In the genomic region with DNA sequence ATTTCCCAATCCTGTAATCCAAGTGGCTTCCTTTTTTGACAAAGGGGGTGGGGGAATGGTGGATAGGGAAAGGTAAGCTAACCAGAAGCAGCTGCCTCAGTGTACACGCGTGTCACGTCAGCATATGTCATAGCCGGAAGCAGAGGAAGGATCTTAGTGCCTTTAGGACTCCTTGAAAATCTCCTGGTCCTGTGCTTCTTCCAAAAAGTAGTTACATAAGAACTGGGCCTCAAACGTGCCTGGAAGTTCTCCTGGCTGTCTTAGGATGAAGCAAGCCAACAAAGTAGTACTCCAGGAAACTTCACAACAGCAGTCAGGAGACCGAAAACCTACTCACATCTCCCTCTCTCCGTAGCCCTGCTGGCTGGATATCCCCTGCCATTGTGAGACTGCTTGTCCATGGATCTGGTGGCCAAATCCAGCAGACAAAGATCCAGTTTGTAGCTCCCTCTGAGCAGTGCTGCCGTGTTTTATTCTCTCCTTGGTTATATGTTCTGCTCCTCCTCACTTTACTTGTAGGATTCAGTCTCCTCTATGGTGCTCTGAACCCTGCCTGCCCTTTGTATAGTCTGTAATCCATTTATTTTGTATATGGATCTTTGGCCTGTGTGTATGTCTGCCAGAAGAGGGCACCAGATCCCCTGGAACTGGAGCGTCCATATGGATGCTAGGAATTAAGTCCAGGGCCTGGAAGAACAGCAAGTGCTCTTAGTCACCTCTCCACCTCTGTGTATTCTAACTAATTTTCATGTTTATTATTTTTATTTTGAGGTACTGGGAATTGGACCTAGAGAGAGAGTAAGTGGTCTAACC, we compare ENCODE assay signal across 9 mouse cellular contexts. TPM values are rescaled to one million over a fixed set of nuclear protein-coding genes. Genes with fewer than 3 reads are reported as not detected.
A peak's percentile ranks its signal among the peaks of the same experiment; 100 is the strongest.
DNase-seq lines count a peak whose midpoint lies in the region; ATAC-seq lines count a peak whose summit lies in the region.
"Had no signal": no experiment of that assay in that cellular context is flagged by ENCODE, and none has a peak within 500 bp of the region (broad histone marks: within the 10 kb centered on the region; RNA-seq: fewer than 3 reads in every experiment).

No protein-coding gene starts in this region.

- peak; percentile 84 for ATAC-seq in hindbrain, embryonic 14.5 days (ENCODE audit: low FRiP score)
- peak; percentile 51; the same call in 1 of the 2 replicates for ATAC-seq in midbrain, embryonic 14.5 days (ENCODE audit: low FRiP score, low TSS enrichment)
- ATAC-seq in CD4-positive, CD25-positive, alpha-beta regulatory T cell, adult 4 months: no peak

- no peak overlapping the region for H3K9ac ChIP-seq in hindbrain, embryonic 14.5 days
- no peak overlapping the region for H3K9ac ChIP-seq in midbrain, embryonic 14.5 days (replicated peaks; ENCODE audit: low read length)
- H3K9ac ChIP-seq: heart, embryonic 13.5 days had no signal

- intact Hi-C loops in left cerebral cortex, postnatal 4 days (cut with DNase I): no loop called here

- H3K27ac ChIP-seq in hindbrain, embryonic 14.5 days: no peak overlapping the region
- no peak overlapping the region for H3K27ac ChIP-seq in midbrain, embryonic 14.5 days (replicated peaks; ENCODE audit: low read depth, low read length)
- H3K27ac ChIP-seq: heart, embryonic 13.5 days had no signal

- no peaks in the 10 kb centered on the region for H3K4me1 ChIP-seq in hindbrain, embryonic 14.5 days (replicated peaks; ENCODE audit: control insufficient read depth, insufficient read depth, low read length)
- no peaks in the 10 kb centered on the region for H3K4me1 ChIP-seq in midbrain, embryonic 14.5 days (ENCODE audit: control insufficient read depth, insufficient read depth, low read length)
- H3K4me1 ChIP-seq: heart, embryonic 13.5 days had no signal

- H3K27me3 ChIP-seq in hindbrain, embryonic 14.5 days (ENCODE audit: control insufficient read depth, insufficient read depth, low read length): no peaks in the 10 kb centered on the region
- H3K27me3 ChIP-seq in midbrain, embryonic 14.5 days (ENCODE audit: control insufficient read depth, insufficient read depth, low read length): no peaks in the 10 kb centered on the region
- H3K27me3 ChIP-seq: heart, embryonic 13.5 days had no signal

- H3K36me3 ChIP-seq in hindbrain, embryonic 14.5 days (replicated peaks; ENCODE audit: control insufficient read depth, insufficient read depth): peaks cover 57% of the 10 kb centered on the region
- peaks cover 45% of the 10 kb centered on the region for H3K36me3 ChIP-seq in midbrain, embryonic 14.5 days (ENCODE audit: control insufficient read depth, insufficient read depth, low read length)

- H3K4me2 ChIP-seq in hindbrain, embryonic 14.5 days (replicated peaks): no peak overlapping the region
- no peak overlapping the region for H3K4me2 ChIP-seq in midbrain, embryonic 14.5 days (ENCODE audit: low read length)
- H3K4me2 ChIP-seq: heart, embryonic 13.5 days had no signal

- no peaks in the 10 kb centered on the region for H3K9me3 ChIP-seq in hindbrain, embryonic 14.5 days (ENCODE audit: control insufficient read depth, low read length)
- no peaks in the 10 kb centered on the region for H3K9me3 ChIP-seq in midbrain, embryonic 14.5 days (ENCODE audit: control insufficient read depth, low read length)
- H3K9me3 ChIP-seq: heart, embryonic 13.5 days had no signal

- peak; percentile 18 for DNase-seq in cerebellum, adult 11 months
- DNase-seq in cerebellum, adult 9-11 months: no peak
- peak; percentile 67 for DNase-seq in ZHBTc4 (ENCODE audit: low read depth, low spot score)
- DNase-seq in fat pad, adult 2 months (ENCODE audit: extremely low read depth, low read depth, low spot score): peak; percentile 33
- DNase-seq in hindbrain, embryonic 14.5 days (ENCODE audit: low spot score): peak; percentile 65
- DNase-seq in left cerebral cortex, postnatal 4 days: peak; percentile 45
- DNase-seq in midbrain, embryonic 14.5 days: peak; percentile 82

- WGBS in hindbrain, embryonic 14.5 days: 76% methylated on average over 9 of the region's 9 CpGs
- WGBS in midbrain, embryonic 14.5 days: 79% methylated on average over 9 of the region's 9 CpGs

- H3K4me3 ChIP-seq in hindbrain, embryonic 14.5 days (replicated peaks; ENCODE audit: low read length): no peak overlapping the region
- H3K4me3 ChIP-seq in midbrain, embryonic 14.5 days (replicated peaks; ENCODE audit: low read depth, low read length): no peak overlapping the region
- H3K4me3 ChIP-seq: heart, embryonic 13.5 days had no signal

RNA-seq across cellular contexts. Expression of gene Cwc15, which starts 12.4 kb away (rescaled TPM):
- 134 and 145 TPM in 2 replicates for polyA plus RNA-seq in hindbrain, embryonic 14.5 days (2014; fragmentation: Nextera tagmentation; extraction: Ambion mirVana)
- 10 to 100 TPM; 80.9 to 86.5 TPM for total RNA-seq in left cerebral cortex, postnatal 4 days (2021)
- 150 and 154 TPM in 2 replicates for polyA plus RNA-seq in midbrain, embryonic 14.5 days (2014; fragmentation: Nextera tagmentation; extraction: Ambion mirVana)
- polyA plus RNA-seq in CD4-positive, CD25-positive, alpha-beta regulatory T cell, adult 4 months (2017; shearing (Covaris generic)): 100 to 1,000 TPM; 189 to 201 TPM

RNA-seq across cellular contexts. Expression of gene Kdm4d, which starts 12.6 kb away (rescaled TPM):
- polyA plus RNA-seq in hindbrain, embryonic 14.5 days (2014; fragmentation: Nextera tagmentation; extraction: Ambion mirVana): 0.73 and 0.74 TPM in 2 replicates
- 1 to 10 TPM; 1.2 to 1.8 TPM for total RNA-seq in left cerebral cortex, postnatal 4 days (2021)
- 0.45 and 0.98 TPM in 2 replicates for polyA plus RNA-seq in midbrain, embryonic 14.5 days (2014; fragmentation: Nextera tagmentation; extraction: Ambion mirVana)
- polyA plus RNA-seq in CD4-positive, CD25-positive, alpha-beta regulatory T cell, adult 4 months (2017; shearing (Covaris generic)): 1 to 10 TPM; 2.4 to 2.5 TPM
- polyA plus RNA-seq: heart, embryonic 13.5 days had no signal
